Mouse (Mus musculus): ENCODE measurements around the gene E130208F15Rik.

E130208F15Rik gene

GRCm38 (mm10) chr7:30333436-30333835 is 11.9 kb downstream of the E130208F15Rik start:
- peak; percentile 75 for DNase-seq (ENCODE audit: low spot score)

GRCm38 (mm10) chr7:30334563-30334962 is 13.0 kb downstream of the E130208F15Rik start:
- no peak for DNase-seq (ENCODE audit: low spot score)

- no peak for DNase-seq (ENCODE audit: low spot score)
Observed at GRCm38 (mm10) chr7:30335688-30336087, 14.1 kb downstream of the E130208F15Rik start.

GRCm38 (mm10) chr7:30336384-30336783 is 14.8 kb downstream of the E130208F15Rik start:
- DNase-seq (ENCODE audit: low spot score) = peak; percentile 93

- no peak for DNase-seq (ENCODE audit: low spot score)
Observed at GRCm38 (mm10) chr7:30339432-30340109, 18.0 kb downstream of the E130208F15Rik start.

- DNase-seq (ENCODE audit: low spot score) = peak; percentile 88
Observed at GRCm38 (mm10) chr7:30346635-30347379, 25.3 kb downstream of the E130208F15Rik start.

- DNase-seq (ENCODE audit: low spot score) = peak; percentile 76
Observed at GRCm38 (mm10) chr7:30347828-30348227, 26.3 kb downstream of the E130208F15Rik start.

GRCm38 (mm10) chr7:30353279-30353822 is 31.8 kb downstream of the E130208F15Rik start:
- DNase-seq (ENCODE audit: low spot score) = peak; percentile 82

GRCm38 (mm10) chr7:30354059-30354458 is 32.5 kb downstream of the E130208F15Rik start:
- DNase-seq (ENCODE audit: low spot score) = no peak

- no peak for DNase-seq (ENCODE audit: low spot score)
Observed at GRCm38 (mm10) chr7:30358378-30359186, 37.0 kb downstream of the E130208F15Rik start.

- DNase-seq (ENCODE audit: low spot score) = no peak
Observed at GRCm38 (mm10) chr7:30359276-30359865, 37.8 kb downstream of the E130208F15Rik start.

GRCm38 (mm10) chr7:30360028-30360427 is 38.5 kb downstream of the E130208F15Rik start:
- DNase-seq (ENCODE audit: low spot score) = no peak

- peak; percentile 74 for DNase-seq (ENCODE audit: low spot score)
Observed at GRCm38 (mm10) chr7:30362652-30363343, 41.3 kb downstream of the E130208F15Rik start, which contains the start of gene Lrfn3. TSS of gene Lrfn3 (minus strand) at chr7:30362772.

- DNase-seq (ENCODE audit: low spot score) = no peak
Observed at GRCm38 (mm10) chr7:30363344-30363738, 41.8 kb downstream of the E130208F15Rik start.

GRCm38 (mm10) chr7:30367466-30367865 is 45.9 kb downstream of the E130208F15Rik start:
- DNase-seq (ENCODE audit: low spot score) = no peak

All from testis, postnatal 10 days (tissue).